Mouse (Mus musculus) 3134 (cell line): ENCODE measurements at regions not wholly inside any gene's neighbourhood (a gene's known extent, or its start where the extent isn't known, plus 50 kb on each side); places are given as distances from the start of the nearest gene placed in this dataset.

ENCODE experiments used
- DNase-seq: peaks from one replicate; pipeline ENCODE4 v3.0.0-alpha.2; 2011; ENCODE audit warnings: low spot score; ENCODE audit not compliant: insufficient read length; ENCODE audit errors: extremely low read depth

DNA sequence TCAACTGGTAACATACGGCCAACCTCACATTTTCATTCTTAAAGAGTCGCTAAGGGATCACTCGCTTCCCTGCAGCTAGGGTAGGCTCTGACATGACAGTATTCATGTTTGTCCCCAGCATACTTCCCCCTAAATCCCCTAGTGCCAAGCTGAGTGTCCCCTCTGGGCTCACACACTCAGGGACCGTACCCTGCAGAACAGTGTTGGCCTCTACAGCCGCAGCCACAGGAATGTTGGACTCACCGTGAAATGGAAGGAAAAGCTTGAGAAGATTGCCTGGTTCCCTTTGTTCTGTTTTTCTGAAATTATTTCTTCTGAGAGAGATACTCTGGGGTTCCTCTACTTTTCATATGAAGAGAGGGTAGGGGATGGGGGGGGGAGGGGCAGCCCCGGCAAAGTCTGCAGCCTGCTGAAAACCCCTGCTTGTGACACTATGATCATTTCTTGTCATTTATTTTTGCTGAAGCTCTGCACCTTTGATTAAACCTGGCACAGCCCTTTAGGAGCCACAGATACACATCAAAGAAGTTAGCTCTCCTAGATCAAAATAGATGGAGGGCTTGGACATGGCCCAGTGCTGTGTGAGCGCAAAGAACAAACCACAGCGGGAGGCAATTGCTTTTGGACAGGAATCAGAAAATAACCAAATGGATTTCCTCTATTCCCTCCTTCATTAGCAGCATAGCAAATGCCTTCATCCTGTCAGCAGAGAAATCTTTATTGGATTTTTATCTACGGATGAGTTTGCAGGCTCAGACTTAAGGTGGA is 312.7 kb upstream of the Id4 start:
- no peak for DNase-seq

DNA sequence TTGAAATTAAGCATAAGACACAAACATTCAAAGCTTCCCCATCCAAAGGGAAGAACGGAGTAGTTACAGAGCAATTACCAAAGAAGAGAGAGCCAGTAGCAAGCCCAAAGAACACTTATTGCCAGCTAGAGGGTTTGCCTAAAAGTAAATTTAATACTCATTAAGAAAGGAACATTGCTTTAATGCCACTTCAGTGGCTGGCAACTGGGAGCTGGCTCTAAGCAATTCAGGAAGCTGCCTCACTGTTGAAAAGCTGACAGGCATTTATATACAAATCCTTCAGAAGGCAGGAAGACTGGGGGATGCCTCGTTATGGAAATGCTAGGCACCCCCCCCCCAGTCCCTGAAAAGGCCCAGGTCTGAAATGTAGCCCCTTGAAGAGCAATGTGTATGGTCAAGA is 310.6 kb upstream of the Id4 start:
- DNase-seq: no peak

DNA sequence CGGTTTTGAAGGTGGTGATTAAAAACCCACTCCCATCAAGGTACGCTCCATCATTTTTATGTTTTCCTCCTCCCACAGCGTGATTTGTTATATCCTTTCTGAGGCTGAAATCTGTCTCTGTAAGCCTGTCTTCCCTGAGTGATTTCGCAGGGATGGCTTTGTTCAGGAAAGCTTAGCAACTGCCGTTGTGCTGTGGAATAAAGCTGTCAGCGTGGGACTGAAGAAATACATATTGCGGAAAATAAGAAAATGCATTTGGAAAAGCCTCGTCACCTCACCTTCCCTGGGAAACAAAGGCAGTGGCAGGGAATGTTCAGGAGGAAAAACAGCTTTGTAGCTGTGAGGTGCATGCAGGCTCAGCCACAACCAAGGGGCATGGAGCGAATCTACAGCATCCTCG is 310.0 kb upstream of the Id4 start:
- no peak for DNase-seq

GRCm38 (mm10) chr13:47952946-47953345 is 308.1 kb upstream of the Id4 start:
- DNase-seq: no peak

- DNase-seq: no peak
These were observed 307.3 kb upstream of the Id4 start for GRCm38 (mm10) chr13:47953776-47954175.

GRCm38 (mm10) chr13:47955504-47955903 is 305.5 kb upstream of the Id4 start:
- no peak for DNase-seq

DNA sequence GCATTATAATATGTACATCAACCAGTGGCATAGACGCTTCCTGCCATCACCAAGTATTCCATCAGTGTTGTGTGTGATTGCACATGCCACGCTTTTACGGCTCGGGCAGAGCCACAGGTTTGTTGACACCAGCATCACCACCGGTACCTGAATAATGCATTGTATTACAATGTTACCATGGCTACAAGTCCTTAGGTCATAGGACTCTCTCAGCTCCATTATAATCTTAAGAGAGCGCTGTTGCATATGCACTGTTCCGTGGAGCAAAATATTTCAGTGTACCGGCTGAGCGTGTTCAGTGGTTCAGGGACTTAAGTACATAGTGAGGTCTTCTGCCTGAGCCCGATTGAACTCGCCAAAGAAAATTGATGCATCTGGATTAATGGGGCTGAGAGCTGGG is 303.4 kb upstream of the Id4 start:
- DNase-seq: no peak

GRCm38 (mm10) chr13:47974216-47974615 is 286.8 kb upstream of the Id4 start:
- no peak for DNase-seq

GRCm38 (mm10) chr13:47974756-47975515 is 286.1 kb upstream of the Id4 start:
- no peak for DNase-seq

DNA sequence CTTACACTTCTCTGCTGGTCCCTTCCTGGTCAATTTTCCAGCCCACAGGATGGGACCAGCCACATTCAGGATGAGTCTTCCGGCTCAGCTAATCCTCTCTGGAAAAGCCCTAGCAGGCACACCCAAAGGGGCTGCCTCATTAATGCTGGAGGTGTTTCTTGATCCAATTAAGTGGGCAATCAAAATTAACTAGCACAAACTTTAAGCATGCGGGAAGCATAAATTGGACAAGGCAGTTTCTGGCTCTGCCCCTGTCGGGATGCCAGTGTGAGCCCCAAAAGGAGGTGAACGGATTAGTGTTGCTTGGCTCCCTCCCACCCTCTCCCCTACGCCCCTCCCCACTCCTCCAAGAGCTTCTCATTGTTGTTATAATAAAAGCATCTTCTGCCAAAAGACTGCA is 262.5 kb upstream of the Id4 start:
- no peak for DNase-seq

DNA sequence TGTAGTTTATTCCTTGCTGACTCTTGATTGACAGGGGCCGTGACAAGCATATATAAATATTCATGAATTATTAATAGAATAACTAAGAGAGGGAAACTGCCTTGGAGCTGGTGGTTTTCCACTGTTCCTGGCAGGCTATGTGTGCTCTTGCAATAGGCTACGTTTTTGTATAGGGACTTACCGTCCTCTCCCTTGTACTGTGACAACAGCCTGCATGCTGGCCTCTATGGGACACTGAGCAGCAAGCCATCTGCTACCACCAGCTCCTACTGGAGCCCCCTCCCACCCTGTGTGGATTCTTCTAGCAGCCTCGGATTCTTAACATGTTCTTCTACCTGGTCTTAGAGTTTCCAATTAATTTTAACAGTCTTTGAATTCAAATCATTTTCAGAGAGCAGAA is 261.6 kb upstream of the Id4 start:
- DNase-seq: no peak

DNA sequence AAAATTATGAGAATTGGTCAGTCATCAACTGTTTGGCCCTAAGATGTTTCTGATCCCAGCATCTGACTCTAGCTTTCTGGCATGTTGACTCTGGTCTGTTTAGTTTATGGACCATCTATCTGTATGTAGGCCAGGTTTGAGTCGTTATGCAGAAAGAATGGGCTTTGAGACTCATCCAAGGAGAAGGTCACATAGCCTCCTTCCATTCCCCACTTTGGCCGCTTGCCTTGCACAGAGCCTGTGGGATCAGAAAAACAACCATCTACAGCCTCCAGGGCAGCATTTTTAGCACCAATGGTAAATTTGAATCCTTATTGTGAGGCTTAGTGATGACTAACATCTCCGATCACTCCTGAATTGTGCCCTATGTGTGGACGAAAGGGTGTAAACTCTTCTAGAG is 257.9 kb upstream of the Id4 start:
- DNase-seq: no peak

DNA sequence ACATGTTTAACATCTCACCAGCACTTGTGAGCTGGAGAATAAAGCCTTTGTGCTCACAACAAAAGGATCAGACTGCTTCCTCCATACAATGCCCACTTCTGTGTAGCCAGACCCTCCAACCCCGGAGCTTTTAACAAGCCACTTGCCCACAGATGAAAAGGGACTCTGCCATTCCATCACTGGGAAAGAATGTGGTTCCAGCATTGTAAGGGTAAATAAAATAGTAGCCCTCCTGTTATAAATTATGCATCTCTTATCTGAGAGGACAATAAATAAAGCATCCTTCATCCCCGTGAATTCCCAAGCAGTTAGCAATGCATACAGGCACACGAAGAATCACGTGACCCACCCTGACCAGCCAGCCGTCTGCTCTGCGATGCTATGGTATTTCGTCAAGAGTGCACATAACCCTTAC is 247.7 kb upstream of the Id4 start:
- no peak for DNase-seq

DNA sequence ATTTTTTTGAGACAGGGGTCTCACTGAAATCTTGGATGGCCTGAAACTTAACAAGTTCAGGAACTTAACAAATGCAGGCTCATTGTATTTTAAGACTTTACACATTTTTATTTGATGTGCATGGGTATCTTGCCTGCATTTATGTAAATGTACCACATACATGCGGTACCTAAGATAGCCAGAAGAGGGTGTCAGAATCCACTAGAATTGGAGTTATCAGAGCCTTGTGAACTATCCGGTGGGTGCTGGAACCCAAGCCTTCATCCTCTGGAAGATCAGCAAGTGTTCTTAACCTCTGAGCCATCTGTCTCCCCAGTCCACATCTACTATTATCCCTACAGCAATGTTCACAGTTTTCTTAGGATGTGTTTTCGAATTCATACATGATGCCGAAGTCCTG is 245.7 kb upstream of the Id4 start:
- no peak for DNase-seq

- no peak for DNase-seq
These were observed 245.0 kb upstream of the Id4 start for GRCm38 (mm10) chr13:48016051-48016450.

DNA sequence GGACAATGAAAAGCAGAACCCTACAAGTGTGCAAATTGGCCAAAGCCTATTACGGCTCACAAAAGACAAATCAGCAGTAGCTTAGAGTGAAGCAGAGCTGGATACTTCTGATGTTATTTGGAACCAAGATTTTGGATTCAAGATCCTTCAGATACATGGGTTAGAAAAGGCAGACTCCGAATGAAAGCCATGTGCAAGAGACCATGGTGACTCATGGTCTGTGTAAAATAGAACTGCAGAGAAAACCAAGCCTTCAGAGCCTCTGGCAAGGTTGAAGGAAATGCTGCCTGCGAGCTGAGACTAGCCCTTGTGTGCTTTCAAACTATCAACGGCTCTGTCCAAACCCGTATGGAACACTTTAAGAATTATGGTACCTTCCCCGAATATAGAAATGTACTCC is 244.4 kb upstream of the Id4 start:
- DNase-seq: no peak

DNA sequence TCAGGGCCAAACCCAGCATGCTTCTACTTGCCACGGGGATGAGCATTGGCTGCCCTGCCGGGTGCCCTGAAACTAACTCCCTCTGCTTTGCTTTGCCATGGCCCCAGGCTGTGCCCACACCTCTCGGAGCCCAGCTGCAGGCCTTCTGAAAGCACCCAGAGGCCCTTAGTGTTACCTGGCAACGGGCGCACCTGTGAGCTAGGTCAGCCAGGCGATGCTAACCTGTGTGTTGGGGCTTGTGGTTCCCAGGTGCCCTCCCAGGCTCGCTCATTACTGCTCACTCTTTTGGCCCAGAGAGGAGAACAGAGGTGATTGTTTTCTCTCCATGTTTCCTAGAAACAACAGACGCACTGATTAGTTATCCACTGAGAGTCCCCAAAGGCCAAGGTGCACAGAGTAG is 243.4 kb upstream of the Id4 start:
- DNase-seq: no peak

DNA sequence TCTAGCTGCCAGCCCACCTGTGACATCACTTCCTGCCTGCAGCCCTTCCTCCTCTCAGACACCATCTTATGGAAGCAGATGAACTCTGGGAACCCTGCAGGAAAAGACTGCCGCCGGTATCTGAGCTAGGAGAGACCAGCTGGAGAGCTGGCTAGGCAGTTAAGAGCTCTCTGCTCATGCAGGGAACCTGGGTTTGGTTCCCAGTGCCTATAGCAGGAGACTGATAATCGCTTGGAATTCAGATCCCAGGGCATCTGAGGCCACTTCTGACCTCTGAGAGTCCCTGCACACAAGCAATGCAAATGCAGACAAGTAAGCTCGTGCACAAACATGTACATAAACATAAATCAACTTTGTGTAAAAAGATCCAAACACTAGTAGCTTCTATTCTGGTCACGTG is 242.4 kb upstream of the Id4 start:
- peak; percentile 22 for DNase-seq

- no peak for DNase-seq
These were observed 237.9 kb upstream of the Id4 start for GRCm38 (mm10) chr13:48022958-48023615.

GRCm38 (mm10) chr13:48027775-48028489 is 233.1 kb upstream of the Id4 start:
- DNase-seq: no peak

- no peak for DNase-seq
These were observed 229.5 kb upstream of the Id4 start for GRCm38 (mm10) chr13:48031491-48031890.
